Mouse (Mus musculus): ENCODE results near the gene Chrnb1.

GRCm38 (mm10) chr11:69754701-69755100, 41.0 kb downstream of the Chrnb1 start:
- TF ChIP-seq CTCF (IDR thresholded peaks at IDR 0.05; ENCODE audit: low read depth) = peak; percentile 83
- TF ChIP-seq EP300 (optimal IDR thresholded peaks at IDR 0.05) = no peak

Measured in stomach, postnatal 0 days (tissue).